ENCODE assay signal across 22 mouse cellular contexts in genomic region chr12:99972825-99973224, GRCm38 (mm10). TPM values are rescaled to one million over a fixed set of nuclear protein-coding genes. Genes with fewer than 3 reads are reported as not detected.
DNase-seq lines count a peak whose midpoint lies in the region; ATAC-seq and TF ChIP-seq lines count a peak whose summit lies in the region.
"Had no signal": no experiment of that assay in that cellular context is flagged by ENCODE, and none has a peak within 500 bp of the region (broad histone marks: within the 10 kb centered on the region; RNA-seq: fewer than 3 reads in every experiment).

No protein-coding gene starts in this region.

- H3K9ac ChIP-seq in heart, embryonic 12.5 days: no peak overlapping the region
- no peak overlapping the region for H3K9ac ChIP-seq in liver, postnatal 0 days (replicated peaks)
- no peak overlapping the region for H3K9ac ChIP-seq in liver, embryonic 12.5 days
- H3K9ac ChIP-seq: embryonic facial prominence, embryonic 12.5 days; forebrain, embryonic 15.5 days; hindbrain, embryonic 13.5 days; intestine, embryonic 15.5 days; neural tube, embryonic 12.5 days had no signal

- no peaks in the 10 kb centered on the region for H3K4me1 ChIP-seq in heart, embryonic 12.5 days (replicated peaks)
- H3K4me1 ChIP-seq in liver, postnatal 0 days (ENCODE audit: insufficient read depth): no peaks in the 10 kb centered on the region
- no peaks in the 10 kb centered on the region for H3K4me1 ChIP-seq in liver, embryonic 12.5 days
- H3K4me1 ChIP-seq: embryonic facial prominence, embryonic 12.5 days; forebrain, embryonic 15.5 days; hindbrain, embryonic 13.5 days; intestine, embryonic 15.5 days; neural tube, embryonic 12.5 days had no signal

- H3K27ac ChIP-seq in heart, embryonic 12.5 days (ENCODE audit: poor library complexity, severe bottlenecking): no peak overlapping the region
- no peak overlapping the region for H3K27ac ChIP-seq in liver, postnatal 0 days (ENCODE audit: low read depth)
- no peak overlapping the region for H3K27ac ChIP-seq in liver, embryonic 12.5 days
- H3K27ac ChIP-seq: embryonic facial prominence, embryonic 12.5 days; forebrain, embryonic 15.5 days; hindbrain, embryonic 13.5 days; intestine, embryonic 15.5 days; neural tube, embryonic 12.5 days had no signal

- H3K27me3 ChIP-seq in heart, embryonic 12.5 days (replicated peaks): peaks cover 30% of the 10 kb centered on the region
- H3K27me3 ChIP-seq in liver, postnatal 0 days (ENCODE audit: insufficient read depth, low read length): peaks cover 18% of the 10 kb centered on the region
- H3K27me3 ChIP-seq in liver, embryonic 12.5 days (replicated peaks): peaks cover 27% of the 10 kb centered on the region

- H3K4me3 ChIP-seq in heart, embryonic 12.5 days: no peak overlapping the region
- no peak overlapping the region for H3K4me3 ChIP-seq in liver, postnatal 0 days (ENCODE audit: low read depth, low read length)
- H3K4me3 ChIP-seq in liver, embryonic 12.5 days: no peak overlapping the region
- H3K4me3 ChIP-seq: embryonic facial prominence, embryonic 12.5 days; forebrain, embryonic 15.5 days; hindbrain, embryonic 13.5 days; intestine, embryonic 15.5 days; neural tube, embryonic 12.5 days had no signal

- peaks cover 4% of the 10 kb centered on the region for H3K9me3 ChIP-seq in heart, embryonic 12.5 days (replicated peaks)
- no peaks in the 10 kb centered on the region for H3K9me3 ChIP-seq in liver, postnatal 0 days (ENCODE audit: low read length)
- no peaks in the 10 kb centered on the region for H3K9me3 ChIP-seq in liver, embryonic 12.5 days (replicated peaks)
- H3K9me3 ChIP-seq: embryonic facial prominence, embryonic 12.5 days; forebrain, embryonic 15.5 days; G1E; hindbrain, embryonic 13.5 days; intestine, embryonic 15.5 days; neural tube, embryonic 12.5 days had no signal

- peak; percentile 74 for DNase-seq in heart, adult 11 months
- no peak for DNase-seq in liver, postnatal 0 days
- DNase-seq in ES-CJ7 (ENCODE audit: low read depth, low spot score): peak; percentile 80
- DNase-seq in cerebellum, postnatal 14 days: no peak
- DNase-seq in left cerebral cortex, adult 18-20 months (ENCODE audit: low spot score in 2 of 2): no peak
- DNase-seq: adrenal gland, postnatal 14 days; cerebellum, adult 18-20 months; heart, adult 18-20 months; heart, postnatal 10 days; kidney, postnatal 14 days; layer of hippocampus, adult 9-11 months; liver; right cerebral cortex, postnatal 25 days had no signal

- TF ChIP-seq EP300 in liver, postnatal 0 days (IDR thresholded peaks at IDR 0.05; ENCODE audit: low read depth): no peak

- ATAC-seq in heart, embryonic 12.5 days (ENCODE audit: insufficient number of reproducible peaks, low FRiP score): no peak
- ATAC-seq in liver, postnatal 0 days: no peak
- no peak for ATAC-seq in liver, embryonic 12.5 days
- 0 out of 2 replicates have a peak, but pooled peaks have one; percentile 23 for ATAC-seq in megakaryocyte progenitor cell, adult 5-6 weeks (replicated peaks; ENCODE audit: poor library complexity)
- ATAC-seq: forebrain, embryonic 15.5 days; intestine, embryonic 15.5 days had no signal

- no peak overlapping the region for H3K4me2 ChIP-seq in heart, embryonic 12.5 days
- no peak overlapping the region for H3K4me2 ChIP-seq in liver, postnatal 0 days (ENCODE audit: low read depth, low read length)
- H3K4me2 ChIP-seq in liver, embryonic 12.5 days: no peak overlapping the region
- H3K4me2 ChIP-seq: embryonic facial prominence, embryonic 12.5 days; forebrain, embryonic 15.5 days; hindbrain, embryonic 13.5 days; intestine, embryonic 15.5 days; neural tube, embryonic 12.5 days had no signal

- peak; percentile 17 for TF ChIP-seq CTCF in liver, postnatal 0 days (IDR thresholded peaks at IDR 0.05; ENCODE audit: low read depth)

- 44% methylated on average over 7 of the region's 7 CpGs for WGBS in heart, embryonic 12.5 days
- 51% methylated on average over 7 of the region's 7 CpGs for WGBS in liver, postnatal 0 days (ENCODE audit: insufficient replicate concordance)
- WGBS in liver, embryonic 12.5 days (ENCODE audit: insufficient replicate concordance): 44% methylated on average over 7 of the region's 7 CpGs

- no peaks in the 10 kb centered on the region for H3K36me3 ChIP-seq in heart, embryonic 12.5 days
- H3K36me3 ChIP-seq in liver, postnatal 0 days (replicated peaks; ENCODE audit: insufficient read depth, low read length): no peaks in the 10 kb centered on the region
- H3K36me3 ChIP-seq in liver, embryonic 12.5 days: no peaks in the 10 kb centered on the region
- H3K36me3 ChIP-seq: embryonic facial prominence, embryonic 12.5 days; forebrain, embryonic 15.5 days; G1E; hindbrain, embryonic 13.5 days; intestine, embryonic 15.5 days; neural tube, embryonic 12.5 days had no signal

RNA-seq across cellular contexts. Expression of gene Kcnk13, which starts 8.5 kb away (rescaled TPM):
- polyA plus RNA-seq in heart, embryonic 12.5 days (2016; fragmentation: Nextera tagmentation; extraction: Ambion mirVana): 0.12 and 0.27 TPM in 2 replicates
- 1.3 TPM in 2 replicates for polyA plus RNA-seq in liver, postnatal 0 days (2015; fragmentation: Nextera tagmentation; extraction: Ambion mirVana)
- polyA plus RNA-seq in liver, embryonic 12.5 days (2016; fragmentation: Nextera tagmentation; extraction: Ambion mirVana): 0.46 and 0.59 TPM in 2 replicates
- 0.37 and 0.49 TPM in 2 replicates for total RNA-seq in megakaryocyte progenitor cell, adult 5-6 weeks (2015)
- total RNA-seq in megakaryocyte progenitor cell, adult 5-6 weeks (2017): 0.46 TPM in 1 of 2 replicates, not detected in the other
- 10 to 100 TPM in 1 of 2 experiments, 1 to 10 TPM in 1; 8.3 to 10.4 TPM for total RNA-seq in left cerebral cortex, adult 18-20 months (2021)
- polyA plus RNA-seq: G1E had no signal

Comparison
In these comparisons a context has a peak if more than half of its experiments do, and no peak if none do; other contexts are left out.
1. DNase-seq: peak in heart, adult 11 months (single experiment) and ES-CJ7 (single experiment); none in liver, postnatal 0 days (single experiment), cerebellum, postnatal 14 days (0 of 2) and left cerebral cortex, adult 18-20 months (0 of 2).